Mouse (Mus musculus): ENCODE measurements around the gene Gfpt1. TPM values are rescaled to one million over a fixed set of nuclear protein-coding genes. Genes with fewer than 3 reads are reported as not detected.

The Gfpt1 gene
- 5.6 and 6.1 TPM in 2 replicates for polyA plus RNA-seq (2012; rRNA removed)

- peak; percentile 79 to 94 for DNase-seq (ENCODE audit: low read depth in 1 of 2, low spot score in 2 of 2)
- WGBS = under 1% methylated on average over 68 of the region's 68 CpGs
- no peaks in the 10 kb centered on the region for H3K36me3 ChIP-seq (ENCODE audit: control insufficient read depth, insufficient read depth, low read length)
Observed at GRCm38 (mm10) chr6:87042337-87043130, at the start of gene Gfpt1. TSS of gene Gfpt1 (plus strand) at chr6:87042846.

DNA sequence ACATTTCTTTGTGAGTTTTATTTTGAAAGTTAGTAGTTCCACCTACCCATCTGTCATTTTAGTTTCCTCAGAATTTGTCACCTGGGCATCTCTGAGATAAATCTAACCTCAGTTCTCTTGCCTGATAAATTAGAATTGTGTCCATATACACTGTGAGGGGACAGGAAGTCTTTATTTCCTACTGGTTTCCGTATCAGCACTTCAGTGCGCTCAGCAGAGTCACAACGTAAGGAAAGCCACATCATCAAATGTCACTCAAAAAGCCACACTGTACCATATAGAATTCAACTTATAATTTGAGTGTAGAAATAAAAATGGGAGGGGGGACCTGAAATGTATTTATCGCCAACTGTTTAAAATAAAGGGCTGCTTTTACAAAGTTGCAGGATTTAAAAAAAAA is 48.4 kb upstream of the Gfpt1 start:
- TF ChIP-seq CTCF (IDR thresholded peaks at IDR 0.05; ENCODE audit: extremely low read depth, insufficient read depth, insufficient read length, insufficient replicate concordance) (no peak), POLR2A (IDR thresholded peaks at IDR 0.05; ENCODE audit: low read depth, low read length) (no peak)
- Histone ChIP-seq H3K27ac (ENCODE audit: insufficient read depth, low read length) (no peak overlapping the region), H3K27me3 (ENCODE audit: control insufficient read depth, insufficient read depth, low read length) (no peaks in the 10 kb centered on the region), H3K4me1 (ENCODE audit: control insufficient read depth, insufficient read depth, insufficient read length) (no peaks in the 10 kb centered on the region), H3K36me3 (ENCODE audit: control insufficient read depth, insufficient read depth, low read length) (peaks cover 15% of the 10 kb centered on the region), H3K4me3 (ENCODE audit: extremely low read depth, insufficient read depth, insufficient read length) (no peak overlapping the region)
- DNase-seq (ENCODE audit: low read depth in 1 of 2, low spot score in 2 of 2) = no peak
- 32% methylated on average over 4 of the region's 4 CpGs for WGBS

More at GRCm38 (mm10) chr6:87042337-87043130, at the start of gene Gfpt1:
- Histone ChIP-seq H3K4me3 (ENCODE audit: extremely low read depth, insufficient read depth, insufficient read length) (peak within 1 kb of the TSS; percentile 92), H3K27ac (ENCODE audit: insufficient read depth, low read length) (peak within 1 kb of the TSS; percentile 98), H3K27me3 (ENCODE audit: control insufficient read depth, insufficient read depth, low read length) (no peaks in the 10 kb centered on the region), H3K4me1 (ENCODE audit: control insufficient read depth, insufficient read depth, insufficient read length) (peaks cover 6% of the 10 kb centered on the region; the same call in 1 of the 2 replicates)
- peak; percentile 96 for TF ChIP-seq POLR2A (IDR thresholded peaks at IDR 0.05; ENCODE audit: low read depth, low read length)
- 0 out of 2 replicates have a peak, but pooled peaks have one; percentile 7 for TF ChIP-seq CTCF (IDR thresholded peaks at IDR 0.05; ENCODE audit: extremely low read depth, insufficient read depth, insufficient read length, insufficient replicate concordance)

DNA sequence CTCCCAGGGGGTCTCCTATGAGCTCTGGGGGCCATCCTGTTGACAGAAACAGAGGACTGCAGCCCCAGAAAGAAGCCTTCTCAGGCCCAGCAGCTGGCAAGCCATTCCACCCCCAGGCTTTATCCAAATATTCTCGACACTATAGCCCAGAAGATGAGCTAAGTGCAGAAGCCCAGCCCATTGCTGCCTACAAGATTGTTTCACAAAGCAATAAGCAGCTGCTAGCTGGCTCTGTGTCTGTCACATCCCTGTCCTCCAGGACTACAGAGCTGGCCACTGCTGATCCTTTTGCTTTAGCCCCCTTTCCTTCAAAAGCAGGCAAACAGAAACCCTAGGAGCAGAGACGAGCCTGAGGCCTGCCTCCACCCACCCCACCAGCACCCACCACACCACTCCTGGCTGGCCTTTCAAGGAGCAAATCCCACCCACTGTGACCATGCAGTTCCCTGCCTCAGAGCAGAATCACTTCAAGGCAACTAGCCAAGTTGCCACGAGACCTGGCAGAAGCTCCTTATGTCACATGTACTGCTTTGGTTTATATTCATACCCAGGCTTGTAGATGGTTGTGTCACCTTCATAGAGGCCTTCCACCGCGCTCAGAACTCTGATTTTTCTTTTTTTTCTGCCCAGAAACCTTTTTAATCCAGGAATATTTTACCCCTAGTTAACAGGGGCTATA is 45.9 kb upstream of the Gfpt1 start:
- no peaks in the 10 kb centered on the region for H3K27me3 ChIP-seq (ENCODE audit: control insufficient read depth, insufficient read depth, low read length)
- no peak for TF ChIP-seq POLR2A (IDR thresholded peaks at IDR 0.05; ENCODE audit: low read depth, low read length)
- TF ChIP-seq CTCF (IDR thresholded peaks at IDR 0.05; ENCODE audit: extremely low read depth, insufficient read depth, insufficient read length, insufficient replicate concordance) = no peak
- no peak overlapping the region for H3K27ac ChIP-seq (ENCODE audit: insufficient read depth, low read length)
- no peak overlapping the region for H3K4me3 ChIP-seq (ENCODE audit: extremely low read depth, insufficient read depth, insufficient read length)
- 90% methylated on average over 5 of the region's 5 CpGs for WGBS
- H3K4me1 ChIP-seq (ENCODE audit: control insufficient read depth, insufficient read depth, insufficient read length) = no peaks in the 10 kb centered on the region
- peaks cover 16% of the 10 kb centered on the region for H3K36me3 ChIP-seq (ENCODE audit: control insufficient read depth, insufficient read depth, low read length)
- DNase-seq (ENCODE audit: low read depth in 1 of 2, low spot score in 2 of 2) = no peak

DNA sequence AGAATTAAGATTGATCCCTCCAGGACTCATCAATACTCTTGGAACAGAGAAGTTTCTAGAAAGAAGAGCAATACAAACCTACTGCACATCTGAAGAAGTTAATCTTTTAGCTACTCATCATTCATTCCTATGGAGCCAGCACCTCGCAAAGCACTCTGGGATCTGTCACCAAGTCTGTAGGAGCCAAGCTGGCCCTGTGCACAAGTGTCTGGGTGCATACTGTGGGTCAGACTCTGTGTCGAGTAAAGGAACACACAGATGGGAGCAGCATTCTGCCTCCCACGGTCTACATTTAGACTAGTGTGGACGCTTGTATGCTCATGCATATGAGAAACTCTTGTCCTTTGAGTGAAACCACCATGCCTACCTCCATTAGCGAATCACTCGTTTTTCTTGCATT is 45.3 kb upstream of the Gfpt1 start:
- Histone ChIP-seq H3K27ac (ENCODE audit: insufficient read depth, low read length) (no peak overlapping the region), H3K4me3 (ENCODE audit: extremely low read depth, insufficient read depth, insufficient read length) (no peak overlapping the region), H3K27me3 (ENCODE audit: control insufficient read depth, insufficient read depth, low read length) (no peaks in the 10 kb centered on the region), H3K4me1 (ENCODE audit: control insufficient read depth, insufficient read depth, insufficient read length) (peaks cover 1% of the 10 kb centered on the region; the same call in 1 of the 2 replicates), H3K36me3 (ENCODE audit: control insufficient read depth, insufficient read depth, low read length) (peaks cover 16% of the 10 kb centered on the region)
- 93% methylated on average over 6 of the region's 6 CpGs for WGBS
- DNase-seq (ENCODE audit: low read depth in 1 of 2, low spot score in 2 of 2) = no peak
- TF ChIP-seq POLR2A (IDR thresholded peaks at IDR 0.05; ENCODE audit: low read depth, low read length) (no peak), CTCF (IDR thresholded peaks at IDR 0.05; ENCODE audit: extremely low read depth, insufficient read depth, insufficient read length, insufficient replicate concordance) (no peak)

- H3K4me1 ChIP-seq (ENCODE audit: control insufficient read depth, insufficient read depth, insufficient read length) = peaks cover 4% of the 10 kb centered on the region; the same call in 1 of the 2 replicates
- H3K27ac ChIP-seq (ENCODE audit: insufficient read depth, low read length) = 0 out of 2 replicates have a peak overlapping the region, but pooled peaks have one; percentile 23
- no peak overlapping the region for H3K4me3 ChIP-seq (ENCODE audit: extremely low read depth, insufficient read depth, insufficient read length)
- no peak for DNase-seq (ENCODE audit: low read depth in 1 of 2, low spot score in 2 of 2)
- H3K36me3 ChIP-seq (ENCODE audit: control insufficient read depth, insufficient read depth, low read length) = peaks cover 7% of the 10 kb centered on the region
- TF ChIP-seq CTCF (IDR thresholded peaks at IDR 0.05; ENCODE audit: extremely low read depth, insufficient read depth, insufficient read length, insufficient replicate concordance) (no peak), POLR2A (IDR thresholded peaks at IDR 0.05; ENCODE audit: low read depth, low read length) (no peak)
- WGBS = 93% methylated on average over 6 of the region's 6 CpGs
- no peaks in the 10 kb centered on the region for H3K27me3 ChIP-seq (ENCODE audit: control insufficient read depth, insufficient read depth, low read length)
Observed at GRCm38 (mm10) chr6:87001995-87002394, 40.7 kb upstream of the Gfpt1 start.

- Histone ChIP-seq H3K36me3 (ENCODE audit: control insufficient read depth, insufficient read depth, low read length) (peaks cover 4% of the 10 kb centered on the region), H3K4me1 (ENCODE audit: control insufficient read depth, insufficient read depth, insufficient read length) (peaks cover 4% of the 10 kb centered on the region; the same call in 1 of the 2 replicates), H3K27me3 (ENCODE audit: control insufficient read depth, insufficient read depth, low read length) (no peaks in the 10 kb centered on the region), H3K4me3 (ENCODE audit: extremely low read depth, insufficient read depth, insufficient read length) (no peak overlapping the region), H3K27ac (ENCODE audit: insufficient read depth, low read length) (peak overlapping the region; percentile 23)
- DNase-seq (ENCODE audit: low read depth in 1 of 2, low spot score in 2 of 2) = peak; percentile 82 to 86
- TF ChIP-seq POLR2A (IDR thresholded peaks at IDR 0.05; ENCODE audit: low read depth, low read length) (no peak), CTCF (IDR thresholded peaks at IDR 0.05; ENCODE audit: extremely low read depth, insufficient read depth, insufficient read length, insufficient replicate concordance) (peak; percentile 62; the same call in 1 of the 2 replicates)
- WGBS = 11% methylated on average over 8 of the region's 8 CpGs
Observed at GRCm38 (mm10) chr6:87002521-87003055, 40.1 kb upstream of the Gfpt1 start.

Data from spleen, adult 2 months (tissue).